Mouse (Mus musculus) neural tube, postnatal 0 days (tissue): Measurements from ENCODE around the gene Mt1. TPM values are rescaled to one million over a fixed set of nuclear protein-coding genes. Genes with fewer than 3 reads are reported as not detected.

Experiments
- polyA plus RNA-seq: library from polyadenylated mRNA; unstranded; fragments of >200 nt; fragmentation: Nextera tagmentation; extraction: Ambion mirVana; gene quantifications from 2 replicates; pipeline ENCODE4 v1.2.1, GENCODE M21; 2015

Gene Mt1
- polyA plus RNA-seq = 869 and 1,015 TPM in 2 replicates

GRCm38 (mm10) chr8:94178857-94179712, at the start of gene Mt1:
Mt1 (plus strand) TSS chr8:94179082.

GRCm38 (mm10) chr8:94136933-94137332, 41.9 kb upstream of the Mt1 start, which contains the start of gene Mt4:
Mt4 (plus strand) TSS chr8:94137197.

GRCm38 (mm10) chr8:94152513-94153300, 26.2 kb upstream of the Mt1 start, which contains the start of gene Mt3:
Mt3 (plus strand) TSS chr8:94152607.

GRCm38 (mm10) chr8:94172075-94172808, 6.6 kb upstream of the Mt1 start, which contains the start of gene Mt2:
Mt2 (plus strand) TSS chr8:94172664.

GRCm38 (mm10) chr8:94214252-94215173, 35.6 kb downstream of the Mt1 start, which contains the start of gene Nup93:
Nup93 (plus strand) TSS chr8:94214564.

Other genes with a start within 250 kb of the Mt1 start
- 91.0 and 94.7 TPM in 2 replicates for gene Amfr, start 166.2 kb upstream of the Mt1 start, polyA plus RNA-seq
- gene Nudt21, start 142.1 kb upstream of the Mt1 start, polyA plus RNA-seq = 73.3 and 85.1 TPM in 2 replicates
- gene Ogfod1, start 141.9 kb upstream of the Mt1 start, polyA plus RNA-seq = 10.9 and 11.9 TPM in 2 replicates
- 13.0 and 16.5 TPM in 2 replicates for gene Bbs2, start 80.2 kb upstream of the Mt1 start, polyA plus RNA-seq
- gene Mt4, start 41.9 kb upstream of the Mt1 start, polyA plus RNA-seq = not detected in 2 replicates
- gene Mt3, start 26.5 kb upstream of the Mt1 start, polyA plus RNA-seq = 623 and 627 TPM in 2 replicates
- 227 and 238 TPM in 2 replicates for gene Mt2, start 6.4 kb upstream of the Mt1 start, polyA plus RNA-seq
- 34.2 and 36.5 TPM in 2 replicates for gene Nup93, start 35.5 kb downstream of the Mt1 start, polyA plus RNA-seq
- 0.12 and 0.17 TPM in 2 replicates for gene Slc12a3, start 150.1 kb downstream of the Mt1 start, polyA plus RNA-seq
- 66.4 and 66.9 TPM in 2 replicates for gene Herpud1, start 207.4 kb downstream of the Mt1 start, polyA plus RNA-seq